Mouse (Mus musculus): ENCODE data around the gene Apobr.

DNA sequence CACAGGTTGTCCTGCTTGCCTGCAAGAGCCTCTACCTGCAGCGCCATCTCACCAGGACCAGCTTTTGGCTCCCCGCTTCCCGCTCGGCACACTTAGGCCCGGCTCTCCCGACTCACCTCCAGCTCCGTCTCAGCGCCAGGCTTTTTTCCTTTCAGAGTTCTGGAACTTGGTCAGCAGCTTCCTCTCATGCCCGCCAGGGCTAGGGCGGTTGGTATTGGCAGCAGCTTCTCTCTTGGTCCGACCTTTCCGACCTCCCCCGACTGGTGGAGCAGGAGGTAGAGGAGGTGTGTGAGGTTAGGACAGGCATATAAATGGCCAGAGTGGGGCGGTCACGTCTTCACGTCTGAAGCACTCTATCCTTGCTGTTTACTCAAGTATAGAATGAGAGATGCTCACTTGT is 40.0 kb downstream of the Apobr start:
- TF ChIP-seq CTCF (IDR thresholded peaks at IDR 0.05; ENCODE audit: low read depth): no peak
- TF ChIP-seq EP300 (IDR thresholded peaks at IDR 0.05; ENCODE audit: low read depth): no peak
